Mouse (Mus musculus) stomach, postnatal 0 days (tissue): Measurements from ENCODE around the gene Commd1. TPM values are rescaled to one million over a fixed set of nuclear protein-coding genes. Genes with fewer than 3 reads are reported as not detected.

Source experiments
- ATAC-seq: fragments of 200-750 bp; cut with Nextera tagmentation; 2 replicates; pipeline ENCODE4 v1.8.0; 2017; ENCODE audit not compliant: low FRiP score, low TSS enrichment
- DNase-seq: peaks from one replicate; pipeline ENCODE4 v3.0.0-alpha.2; 2016; ENCODE audit warnings: low spot score
- H3K27ac ChIP-seq: fragments of 300-500 bp; sonication (generic); replicated peaks from 2 replicates; pipeline ENCODE4 v1.5.1; 2014; ENCODE audit warnings: mild to moderate bottlenecking, control low read depth
- H3K27me3 ChIP-seq: fragments of 300-500 bp; sonication (generic); 2 replicates; pipeline ENCODE4 v1.6.1; 2014; ENCODE audit warnings: low read length; ENCODE audit not compliant: control insufficient read depth, insufficient read depth
- H3K36me3 ChIP-seq: fragments of 300-500 bp; sonication (generic); 2 replicates; pipeline ENCODE4 v1.6.1; 2014; ENCODE audit warnings: low read length, mixed read lengths; ENCODE audit not compliant: control insufficient read depth, insufficient read depth
- H3K4me1 ChIP-seq: fragments of 300-500 bp; sonication (generic); replicated peaks from 2 replicates; pipeline ENCODE4 v1.6.1; 2014; ENCODE audit warnings: antibody characterized with exemption; ENCODE audit not compliant: control insufficient read depth, insufficient read depth
- H3K4me2 ChIP-seq: fragments of 300-500 bp; sonication (generic); replicated peaks from 2 replicates; pipeline ENCODE4 v1.6.1; 2014; ENCODE audit warnings: low read depth, mild to moderate bottlenecking, control low read depth, moderate library complexity
- H3K4me3 ChIP-seq: fragments of 300-500 bp; sonication (generic); 2 replicates; pipeline ENCODE4 v1.5.1; 2014; ENCODE audit warnings: low read depth, low read length, control low read depth
- H3K9ac ChIP-seq: fragments of 300-500 bp; sonication (generic); 2 replicates; pipeline ENCODE4 v1.6.1; 2014; ENCODE audit warnings: mild to moderate bottlenecking, low read length, control low read depth, mixed read lengths
- H3K9me3 ChIP-seq: fragments of 300-500 bp; sonication (generic); 2 replicates; pipeline ENCODE4 v1.6.1; 2016; ENCODE audit warnings: low read length; ENCODE audit not compliant: control insufficient read depth
- CTCF ChIP-seq: IDR thresholded peaks from 2 replicates; pipeline ENCODE4 v1.5.1; 2016; ENCODE audit warnings: antibody characterized with exemption, low read depth, mild to moderate bottlenecking, moderate library complexity
- EP300 ChIP-seq: optimal IDR thresholded peaks from 2 replicates; pipeline ENCODE3; 2016; ENCODE audit warnings: antibody characterized with exemption
- WGBS: fragments of 180-500 bp; shearing (Covaris S2); extraction: QIAGEN DNeasy Blood & Tissue Kit; methylation state at CpG from one replicate; pipeline ENCODE4 v1.1.7; 2014; 5-methylcytosine and 5-hydroxymethylcytosine counted together
- polyA plus RNA-seq: library from polyadenylated mRNA; unstranded; fragments of >200 nt; fragmentation: Nextera tagmentation; extraction: Ambion mirVana; gene quantifications from 2 replicates; pipeline ENCODE4 v1.2.1, GENCODE M21; 2015

Commd1 gene
- polyA plus RNA-seq, 1 experiment from 2014 or later = 269 TPM

DNA sequence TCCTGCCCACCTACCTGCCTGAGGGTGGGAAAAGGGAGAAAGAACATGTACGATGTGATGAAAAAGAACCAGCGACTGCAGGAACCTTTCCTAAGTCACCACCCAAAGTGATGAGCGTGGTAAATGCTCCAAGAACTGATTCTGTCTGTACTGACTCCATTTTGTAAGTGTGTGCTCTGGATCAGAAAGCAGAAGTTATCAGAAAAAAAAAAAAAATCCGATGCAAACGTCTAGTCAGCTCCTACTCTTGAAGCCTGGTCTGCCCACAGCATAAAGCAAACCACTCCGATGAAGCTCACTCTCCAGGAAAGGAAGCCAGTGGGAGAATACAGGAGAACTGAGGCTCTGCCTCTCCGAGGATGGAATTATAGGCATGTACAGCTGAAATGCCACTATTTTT, 29.5 kb downstream of the Commd1 start:
- no peaks in the 10 kb centered on the region for H3K27me3 ChIP-seq
- no peaks in the 10 kb centered on the region for H3K9me3 ChIP-seq
- H3K4me1 ChIP-seq = no peaks in the 10 kb centered on the region; the same call in 1 of the 2 replicates
- no peak overlapping the region for H3K4me3 ChIP-seq
- no peak overlapping the region for H3K4me2 ChIP-seq
- no peak overlapping the region for H3K27ac ChIP-seq
- peaks cover 2% of the 10 kb centered on the region; the same call in 1 of the 2 replicates for H3K36me3 ChIP-seq
- TF ChIP-seq CTCF (no peak), EP300 (no peak)
- H3K9ac ChIP-seq = no peak overlapping the region
- no peak for ATAC-seq
- 85% methylated on average over 7 of the region's 7 CpGs for WGBS
- no peak for DNase-seq

DNA sequence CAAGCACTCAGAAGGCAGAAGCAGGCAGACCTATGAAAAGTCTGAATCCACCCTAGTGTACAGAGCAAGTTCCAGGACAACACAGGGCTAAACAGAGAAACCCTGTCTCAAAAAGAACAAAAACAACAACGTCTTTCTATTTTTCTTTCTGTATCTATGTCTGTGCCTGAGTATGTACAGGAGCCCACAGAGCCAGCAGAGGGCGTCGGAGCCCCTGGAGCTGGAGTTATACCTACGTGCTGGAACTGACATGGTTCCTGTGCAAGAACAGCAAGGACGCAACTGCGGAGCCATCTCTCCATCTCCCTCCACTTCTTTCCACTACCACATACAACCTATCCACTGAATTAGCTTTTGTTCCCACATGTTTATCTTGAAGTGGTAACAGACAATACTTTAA, 32.1 kb downstream of the Commd1 start:
- Histone ChIP-seq H3K9me3 (no peaks in the 10 kb centered on the region), H3K36me3 (no peaks in the 10 kb centered on the region; the same call in 1 of the 2 replicates), H3K4me3 (no peak overlapping the region), H3K27ac (no peak overlapping the region), H3K27me3 (no peaks in the 10 kb centered on the region), H3K9ac (no peak overlapping the region), H3K4me1 (no peaks in the 10 kb centered on the region), H3K4me2 (no peak overlapping the region)
- no peak for ATAC-seq
- no peak for DNase-seq
- 90% methylated on average over 6 of the region's 6 CpGs for WGBS
- no peak for TF ChIP-seq EP300
- TF ChIP-seq CTCF = no peak

DNA sequence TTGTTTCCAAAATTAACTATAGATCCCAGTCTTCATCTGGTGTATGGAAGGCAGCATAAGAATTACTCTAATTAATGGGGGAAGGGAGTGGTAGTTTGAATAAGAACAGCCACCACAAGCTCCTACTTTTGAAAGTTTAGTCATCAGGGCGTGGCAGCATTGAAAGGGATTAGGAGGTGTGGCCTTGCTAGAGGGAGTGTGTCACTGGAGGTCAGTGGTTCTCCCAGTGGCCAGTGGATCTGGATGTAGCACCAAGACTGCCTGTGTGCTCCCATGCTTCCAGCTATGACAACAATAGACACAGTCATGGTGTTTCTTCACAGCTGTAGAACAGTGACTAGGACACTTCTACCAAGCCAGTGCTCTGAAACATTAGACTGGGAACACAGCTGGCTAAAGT, 33.1 kb downstream of the Commd1 start:
- Histone ChIP-seq H3K36me3 (no peaks in the 10 kb centered on the region; the same call in 1 of the 2 replicates), H3K4me1 (no peaks in the 10 kb centered on the region), H3K4me3 (no peak overlapping the region), H3K4me2 (no peak overlapping the region), H3K9ac (no peak overlapping the region), H3K9me3 (no peaks in the 10 kb centered on the region), H3K27ac (no peak overlapping the region), H3K27me3 (no peaks in the 10 kb centered on the region)
- 87% methylated on average over 1 of the region's 1 CpGs for WGBS
- TF ChIP-seq EP300 = no peak
- no peak for TF ChIP-seq CTCF
- ATAC-seq (peak; percentile 77), DNase-seq (no peak)

DNA sequence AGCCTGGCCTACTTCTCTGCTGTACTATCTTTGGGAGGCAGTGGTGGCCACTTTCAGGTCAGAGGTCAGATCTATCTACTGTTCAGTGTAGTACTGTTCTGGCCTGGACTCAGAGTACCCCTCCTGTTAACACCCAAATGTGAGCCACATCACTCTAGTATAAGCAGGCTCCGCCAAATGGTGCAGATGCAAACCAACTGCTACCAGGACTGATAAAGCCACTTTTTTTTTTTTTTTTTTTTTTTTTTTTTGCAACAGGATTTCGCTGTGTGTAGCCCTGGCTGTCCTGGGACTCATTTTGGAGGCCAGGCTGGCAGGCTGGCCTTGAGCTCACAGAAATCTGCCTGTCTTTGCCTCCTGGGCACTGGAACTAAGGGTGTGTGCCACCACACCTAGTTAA, 43.2 kb downstream of the Commd1 start:
- H3K27me3 ChIP-seq = no peaks in the 10 kb centered on the region
- no peaks in the 10 kb centered on the region for H3K36me3 ChIP-seq
- DNase-seq (no peak), ATAC-seq (no peak)
- TF ChIP-seq EP300 (no peak), CTCF (no peak)
- H3K27ac ChIP-seq = no peak overlapping the region
- no peaks in the 10 kb centered on the region for H3K4me1 ChIP-seq
- no peak overlapping the region for H3K4me2 ChIP-seq
- no peak overlapping the region for H3K9ac ChIP-seq
- 90% methylated on average over 2 of the region's 2 CpGs for WGBS
- H3K4me3 ChIP-seq = no peak overlapping the region
- no peaks in the 10 kb centered on the region for H3K9me3 ChIP-seq

DNA sequence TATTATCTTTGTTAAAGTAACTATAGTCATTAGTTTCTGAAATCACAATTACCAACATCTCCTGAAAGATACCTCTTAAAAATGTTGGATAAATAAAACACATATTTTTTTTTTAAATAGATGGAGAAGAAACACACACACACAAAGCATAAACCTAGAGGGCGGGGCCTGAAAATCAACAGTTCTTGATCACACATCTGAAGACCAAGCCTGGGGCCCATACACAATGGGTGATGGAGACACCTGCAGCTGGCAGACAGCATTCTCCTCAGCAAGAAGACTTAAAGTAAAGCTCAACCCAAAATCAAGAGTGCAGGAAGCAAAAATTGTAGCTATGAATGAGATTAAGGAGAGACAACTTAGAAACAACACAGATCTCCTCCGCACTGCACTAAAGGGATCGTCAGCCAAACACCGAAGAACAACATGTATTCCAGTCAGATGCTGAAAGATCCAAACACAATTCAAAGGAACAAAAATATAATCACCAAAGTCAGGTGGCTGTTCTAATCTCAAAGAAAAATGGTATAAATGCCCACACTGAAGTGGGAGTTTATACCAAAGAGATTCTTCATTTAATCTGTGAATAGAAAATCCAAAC, 44.4 kb downstream of the Commd1 start:
- no peak for DNase-seq

DNA sequence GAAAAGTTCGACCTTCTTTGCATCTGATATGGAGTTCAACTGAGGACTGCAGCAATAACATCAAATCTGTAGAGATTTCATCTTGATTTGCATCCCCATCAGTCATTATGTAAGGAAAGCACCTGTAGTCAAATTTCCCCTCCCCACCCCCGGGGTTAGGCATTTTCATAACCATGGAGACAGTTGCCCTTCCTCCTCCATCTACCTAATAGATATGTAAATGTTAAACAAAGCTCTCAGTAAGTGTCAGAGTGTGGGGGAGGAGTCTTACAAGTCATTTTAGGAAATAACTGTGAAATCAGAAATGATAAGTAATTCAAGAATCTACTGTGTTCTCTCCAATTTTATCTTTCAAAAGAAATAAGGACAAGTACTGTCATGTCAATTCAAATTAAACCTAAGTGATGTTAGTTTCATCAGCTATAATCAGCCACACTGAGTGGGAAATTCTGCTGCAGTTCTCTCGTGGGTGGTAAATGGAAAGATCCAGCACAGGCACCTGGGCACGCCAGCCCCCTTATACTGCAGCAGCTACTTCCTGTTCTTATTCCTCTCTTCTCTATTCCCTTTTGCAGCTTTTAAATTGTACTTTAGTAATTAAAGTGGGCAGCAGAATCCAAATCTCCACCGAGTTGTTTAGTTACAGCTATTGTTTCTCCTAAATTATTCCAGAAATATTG, 45.6 kb downstream of the Commd1 start:
- 60% methylated on average over 5 of the region's 5 CpGs for WGBS
- DNase-seq = no peak

More for the DNA sequence above, 44.4 kb downstream of the Commd1 start:
- Histone ChIP-seq H3K27ac (no peak overlapping the region), H3K9ac (no peak overlapping the region), H3K27me3 (no peaks in the 10 kb centered on the region), H3K4me3 (no peak overlapping the region), H3K36me3 (no peaks in the 10 kb centered on the region), H3K4me2 (no peak overlapping the region), H3K4me1 (no peaks in the 10 kb centered on the region), H3K9me3 (no peaks in the 10 kb centered on the region)
- no peak for ATAC-seq
- TF ChIP-seq EP300 (no peak), CTCF (no peak)
- 92% methylated on average over 4 of the region's 4 CpGs for WGBS

More for the DNA sequence above, 45.6 kb downstream of the Commd1 start:
- Histone ChIP-seq H3K36me3 (no peaks in the 10 kb centered on the region), H3K4me1 (no peaks in the 10 kb centered on the region), H3K27ac (no peak overlapping the region), H3K4me2 (no peak overlapping the region), H3K9ac (no peak overlapping the region), H3K4me3 (no peak overlapping the region), H3K27me3 (no peaks in the 10 kb centered on the region), H3K9me3 (no peaks in the 10 kb centered on the region)
- no peak for ATAC-seq
- no peak for TF ChIP-seq CTCF
